Mouse (Mus musculus): ENCODE measurements around the gene Sinhcaf.
"Not testable (repeated sequence)": the region's sequence is repeated elsewhere in the genome, so short reads cannot be mapped to it uniquely, and the experiment has no call there.

Gene Sinhcaf

DNA sequence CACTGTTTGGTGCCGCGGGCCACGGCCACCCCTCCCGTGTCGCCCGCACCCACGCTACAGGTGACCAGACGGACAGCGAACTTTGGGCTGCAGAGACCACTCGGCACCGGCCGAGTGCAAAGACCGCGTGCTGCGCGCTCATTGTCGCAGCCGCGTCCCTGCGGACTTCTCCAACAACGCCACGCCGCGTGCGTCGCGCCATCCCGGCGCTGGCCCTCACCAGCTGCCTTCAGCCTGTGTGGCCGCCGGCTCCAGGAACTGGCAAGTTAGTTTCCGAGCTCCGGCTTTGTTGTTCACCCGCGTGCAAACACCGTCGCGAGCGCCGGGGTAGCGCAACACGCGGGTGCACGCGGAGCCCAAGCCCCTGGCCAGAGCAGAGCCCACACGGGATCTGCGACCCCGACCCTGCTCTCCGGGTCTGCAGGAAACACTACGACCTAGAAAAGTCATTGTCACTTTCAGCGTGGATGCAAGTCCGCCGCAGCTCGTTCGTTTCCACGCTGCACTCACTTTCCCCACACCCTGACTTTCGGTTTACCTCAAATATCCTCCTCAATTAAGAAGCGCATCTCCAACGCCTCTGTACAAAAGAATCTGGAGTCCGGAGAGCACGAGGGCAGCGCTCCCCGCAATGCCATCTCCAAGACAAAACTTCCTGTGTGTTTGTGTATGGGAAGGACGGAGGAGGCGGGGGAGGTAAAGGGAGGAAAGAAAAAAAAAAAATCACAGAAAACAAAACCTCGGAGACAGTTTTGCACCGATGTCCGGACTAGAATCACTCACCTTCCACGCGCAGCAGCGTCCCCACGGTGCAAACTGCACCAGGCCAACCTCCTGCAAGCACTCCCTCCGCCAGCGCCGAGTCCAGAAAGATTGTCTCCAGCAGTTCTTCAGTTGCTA lies 508 bp downstream of the Sinhcaf start:
- peak; percentile 65 for DNase-seq (ENCODE audit: low spot score)

DNA sequence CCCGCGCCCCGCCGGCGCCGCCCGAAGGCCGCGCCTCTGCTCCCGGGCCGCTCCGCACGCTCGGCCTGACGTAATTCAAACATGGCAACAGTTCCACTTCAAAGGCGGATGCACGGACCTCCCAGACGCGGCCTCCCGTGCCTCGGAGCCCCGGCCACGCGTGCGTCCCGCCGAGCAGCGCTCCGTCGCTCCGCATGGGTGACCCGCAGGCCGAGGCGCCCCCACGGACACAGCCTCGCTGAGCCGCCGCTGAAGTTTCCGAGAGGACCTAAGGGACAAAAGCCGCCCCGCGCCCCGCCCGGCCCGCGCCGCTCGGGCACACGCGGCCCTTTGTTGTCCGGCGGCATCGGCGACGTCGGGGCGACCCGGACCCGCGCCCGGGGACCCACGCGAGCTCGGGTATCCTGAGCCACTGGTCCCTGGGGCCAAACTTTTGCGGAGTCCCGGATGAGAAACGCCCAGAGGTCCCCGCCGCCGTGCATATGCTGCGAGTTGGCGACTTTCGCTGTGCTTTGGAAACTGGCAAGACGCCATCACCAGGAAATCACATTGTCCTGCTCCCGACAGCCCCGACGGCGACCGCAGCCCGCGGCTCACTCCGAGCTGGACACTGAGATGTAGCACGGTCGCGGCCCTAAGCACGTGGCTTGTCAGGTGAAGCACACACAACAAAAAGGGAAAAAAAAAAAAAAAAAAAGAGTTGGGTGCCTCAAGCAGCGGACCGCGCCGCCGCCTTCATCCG lies 1.3 kb downstream of the Sinhcaf start:
- peak; percentile 70 for DNase-seq (ENCODE audit: low spot score)

DNA sequence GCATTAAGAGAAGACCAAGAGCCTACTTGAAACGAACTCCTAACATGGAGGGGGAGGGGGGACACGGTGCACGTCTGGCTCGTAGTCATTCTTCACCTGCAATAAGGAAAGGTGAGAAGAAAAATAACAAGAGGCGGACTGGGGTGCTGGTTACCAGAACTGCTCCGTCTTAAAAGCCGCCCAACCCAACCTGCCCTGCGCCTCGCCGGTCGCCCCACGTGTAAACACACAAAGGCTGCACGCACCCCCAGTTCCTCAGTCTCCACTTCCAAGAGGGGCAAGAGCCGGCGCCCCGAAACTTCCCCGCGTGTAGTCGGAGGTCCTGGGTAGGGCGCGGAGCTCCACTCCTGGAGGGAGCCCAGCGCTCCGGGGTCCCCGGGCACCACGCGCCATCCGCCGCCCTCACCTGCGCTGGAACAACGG lies 1.9 kb downstream of the Sinhcaf start:
- no peak for DNase-seq (ENCODE audit: low spot score)

DNA sequence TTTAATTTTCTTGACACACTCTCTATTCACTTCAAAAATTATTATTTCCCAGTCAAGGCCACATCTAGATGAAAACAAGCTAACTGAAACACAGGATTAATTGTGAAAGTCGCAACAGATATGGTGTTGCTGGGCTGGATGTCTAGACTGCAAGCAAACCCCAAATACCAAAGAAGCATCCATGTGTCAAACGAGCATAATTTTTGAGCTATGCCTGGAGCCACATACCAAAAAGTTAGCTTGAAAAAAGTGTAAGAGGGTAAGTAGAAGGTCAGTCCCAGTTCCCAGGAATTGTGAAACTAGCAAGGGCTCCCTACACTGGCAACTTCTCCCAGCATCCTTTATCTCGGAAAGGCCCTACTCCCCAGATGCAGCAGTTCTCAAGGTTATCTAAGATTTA lies 2.6 kb downstream of the Sinhcaf start:
- DNase-seq (ENCODE audit: low spot score): no peak

DNA sequence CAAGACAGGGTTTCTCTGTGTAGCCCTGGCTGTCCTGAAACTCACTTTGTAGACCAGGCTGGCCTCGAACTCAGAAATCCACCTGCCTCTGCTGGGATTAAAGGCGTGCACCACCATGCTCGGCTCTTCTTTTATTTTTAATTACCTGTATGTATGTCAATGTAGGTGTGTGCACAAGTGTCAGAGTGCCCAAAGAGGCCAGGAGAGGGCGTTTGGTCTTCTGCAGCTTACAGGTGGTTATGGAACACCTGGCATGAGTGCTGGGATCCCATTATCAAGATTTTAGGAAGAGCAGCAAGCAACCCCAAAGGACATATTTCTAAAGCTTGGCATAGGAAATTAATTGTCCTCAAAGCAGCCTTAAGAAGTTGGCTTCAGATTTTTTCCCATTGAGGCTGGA lies 3.9 kb downstream of the Sinhcaf start:
- no peak for DNase-seq (ENCODE audit: low spot score)

DNA sequence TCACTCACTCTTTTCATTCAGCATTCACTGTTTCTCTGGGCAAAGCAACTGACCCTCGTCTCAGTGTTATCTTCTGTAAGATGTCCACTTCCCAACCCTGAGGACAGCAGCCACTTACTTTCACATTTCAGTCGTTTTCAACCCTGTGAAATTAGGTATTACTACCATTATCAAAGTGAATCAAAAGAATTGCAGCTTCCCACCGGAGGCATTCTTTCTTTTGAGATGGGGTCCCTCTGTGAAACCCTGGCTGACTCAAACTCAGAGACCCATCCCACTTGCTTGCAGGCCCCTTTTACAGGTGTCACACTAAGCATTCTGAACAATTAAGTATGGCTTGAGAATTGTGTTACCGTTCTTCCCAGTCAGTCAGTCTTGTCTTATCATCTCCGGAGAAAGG lies 4.4 kb downstream of the Sinhcaf start:
- DNase-seq (ENCODE audit: low spot score): no peak

DNA sequence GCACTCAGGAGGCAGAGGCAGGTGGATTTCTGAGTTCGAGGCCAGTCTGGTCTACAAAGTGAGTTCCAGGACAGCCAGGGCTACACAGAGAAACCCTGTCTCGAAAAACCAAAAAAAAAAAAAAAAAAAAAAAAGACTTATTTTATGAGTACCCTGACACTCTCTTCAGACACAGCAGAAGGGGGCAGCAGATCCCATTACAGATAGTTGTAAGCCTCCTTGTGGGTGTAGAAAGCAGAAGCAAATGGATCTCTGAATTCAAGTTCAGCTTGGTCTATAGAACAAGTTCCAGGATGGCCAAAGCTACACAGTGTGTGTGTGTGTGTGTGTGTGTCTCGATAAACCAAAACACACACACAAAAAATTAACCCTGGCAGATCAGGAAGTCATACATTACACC lies 5.9 kb downstream of the Sinhcaf start:
- not testable (repeated sequence) for DNase-seq (ENCODE audit: low spot score)

DNA sequence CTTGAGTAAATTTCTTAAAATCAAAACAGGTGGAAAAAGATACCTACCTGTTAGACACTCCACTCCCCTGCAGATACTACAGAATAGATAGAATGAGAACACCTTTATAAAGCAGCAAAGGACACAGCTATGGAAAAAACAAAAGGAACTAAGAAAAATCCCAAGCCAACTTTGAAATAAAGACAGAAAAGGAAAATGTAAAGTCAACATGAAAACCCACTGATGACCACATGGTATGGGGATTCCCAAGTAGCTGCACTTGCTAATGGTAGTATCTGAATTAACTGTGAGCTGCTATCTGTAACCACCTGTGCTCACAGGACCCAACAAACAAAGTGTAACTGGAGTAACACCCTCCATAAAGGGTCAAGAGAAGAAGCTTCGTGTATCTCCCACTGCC lies 8.6 kb downstream of the Sinhcaf start:
- DNase-seq (ENCODE audit: low spot score): no peak

DNA sequence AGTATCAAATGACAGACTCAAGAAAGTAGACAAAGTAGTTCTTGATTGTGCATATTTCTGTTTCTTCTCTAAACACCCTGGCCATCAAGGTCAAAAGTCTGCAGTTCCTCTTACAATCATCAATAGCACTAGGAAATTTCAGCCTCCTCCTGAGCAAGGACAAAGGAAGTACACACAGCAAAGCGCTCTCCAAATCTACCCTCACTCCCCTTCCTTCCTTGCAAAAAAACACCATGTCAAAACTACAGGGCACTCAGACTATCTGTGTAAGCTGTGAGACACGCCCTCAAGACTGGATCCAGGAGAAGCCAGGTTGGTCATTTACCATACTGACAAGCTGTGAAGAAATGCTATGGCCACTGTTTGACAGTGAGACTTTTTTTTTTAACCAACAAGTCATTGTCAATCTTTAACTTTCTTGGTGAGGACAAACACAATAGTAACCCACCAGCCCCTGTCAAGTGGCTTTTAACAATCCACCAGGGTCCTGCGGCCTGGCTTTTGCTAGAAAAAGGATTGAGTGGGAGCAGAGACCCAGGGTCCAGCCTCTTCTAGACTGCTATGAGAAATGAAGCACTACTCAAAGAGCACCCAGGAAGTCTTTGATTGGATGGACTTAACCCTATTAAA lies 11.2 kb downstream of the Sinhcaf start:
- no peak for DNase-seq (ENCODE audit: low spot score)

DNA sequence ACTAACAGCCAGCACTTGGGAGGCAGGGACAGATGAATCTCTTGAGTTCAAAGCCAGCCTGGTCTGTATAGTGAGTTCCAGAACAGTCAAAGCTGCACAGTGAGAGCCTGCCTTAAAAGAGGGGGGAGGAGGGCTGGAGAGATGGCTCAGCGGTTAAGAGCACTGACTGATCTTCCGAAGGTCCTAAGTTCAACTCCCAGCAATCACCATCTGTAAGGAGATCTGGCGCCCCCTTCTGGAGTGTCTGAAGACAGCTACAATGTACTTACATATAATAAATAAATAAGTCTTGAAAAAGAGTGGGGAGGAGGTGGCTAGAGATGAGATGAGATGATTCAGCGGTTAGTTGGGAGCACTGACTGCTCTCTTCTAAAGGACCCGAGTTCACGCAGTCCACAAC lies 15.0 kb downstream of the Sinhcaf start:
- peak; percentile 59 for DNase-seq (ENCODE audit: low spot score)

DNA sequence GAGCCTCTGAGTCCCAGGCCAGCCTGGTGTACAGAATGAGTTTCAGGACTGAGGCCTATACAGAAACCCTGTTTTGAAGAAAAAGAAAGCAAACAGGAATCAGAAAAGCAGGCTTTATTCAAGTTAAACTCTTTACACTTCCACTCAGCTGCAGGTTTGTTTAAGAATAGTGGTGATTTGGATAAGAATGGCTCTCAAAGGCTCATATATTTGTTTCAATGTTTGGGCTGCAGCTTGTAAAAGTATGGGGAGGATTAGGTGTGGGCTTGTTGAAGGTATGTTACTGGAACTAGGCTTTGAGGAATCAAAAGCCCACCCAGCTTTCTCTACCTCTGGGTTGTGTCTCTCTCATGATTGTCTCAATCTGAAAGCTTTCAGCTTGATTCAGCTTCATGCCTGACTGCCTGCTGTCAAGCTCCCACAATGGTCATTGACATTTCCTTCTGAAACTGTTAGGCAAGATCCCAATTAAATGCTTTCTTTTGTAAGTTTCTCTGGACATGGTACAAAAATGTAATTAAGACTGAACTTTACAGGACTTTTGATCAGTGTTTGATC lies 27.3 kb downstream of the Sinhcaf start:
- no peak for DNase-seq (ENCODE audit: low spot score)

DNA sequence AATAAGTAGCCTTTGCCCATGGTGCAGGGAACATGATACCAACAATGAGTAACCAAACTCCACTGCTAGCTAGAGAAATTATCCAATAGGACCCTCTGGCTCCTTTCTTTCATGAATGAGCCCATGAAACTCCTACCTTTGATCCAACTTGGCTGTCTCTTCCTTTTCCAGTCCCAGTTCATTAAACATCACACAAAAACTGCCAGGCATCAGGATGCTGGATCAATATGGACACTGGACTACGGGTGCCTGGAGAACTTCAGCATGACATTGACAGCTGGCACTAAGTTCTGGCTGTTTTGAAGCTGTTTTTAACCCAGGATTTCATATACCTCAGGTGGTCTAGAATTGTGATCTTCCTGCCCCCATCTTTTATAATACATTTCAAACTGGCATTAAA lies 28.6 kb downstream of the Sinhcaf start:
- DNase-seq (ENCODE audit: low spot score): no peak

DNA sequence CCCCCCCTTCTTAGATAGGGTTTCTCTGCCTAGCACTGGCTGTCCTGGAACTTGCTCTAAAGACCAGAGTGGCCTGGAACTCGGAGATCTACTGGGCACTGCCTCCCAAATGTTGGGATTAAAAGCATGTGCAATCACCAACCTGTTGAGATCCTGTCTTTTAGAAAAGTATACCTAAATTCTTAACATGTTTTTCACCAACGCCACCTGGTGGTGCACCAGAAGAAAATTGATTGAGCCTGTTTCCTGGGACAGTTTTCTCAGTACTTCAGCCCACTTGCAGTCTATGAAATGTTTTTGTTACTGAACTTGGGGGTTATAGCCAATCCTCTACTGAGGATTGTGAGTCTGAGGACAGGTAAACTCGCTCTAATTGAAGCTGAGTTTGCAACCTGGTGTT lies 29.4 kb downstream of the Sinhcaf start:
- DNase-seq (ENCODE audit: low spot score): peak; percentile 66

DNA sequence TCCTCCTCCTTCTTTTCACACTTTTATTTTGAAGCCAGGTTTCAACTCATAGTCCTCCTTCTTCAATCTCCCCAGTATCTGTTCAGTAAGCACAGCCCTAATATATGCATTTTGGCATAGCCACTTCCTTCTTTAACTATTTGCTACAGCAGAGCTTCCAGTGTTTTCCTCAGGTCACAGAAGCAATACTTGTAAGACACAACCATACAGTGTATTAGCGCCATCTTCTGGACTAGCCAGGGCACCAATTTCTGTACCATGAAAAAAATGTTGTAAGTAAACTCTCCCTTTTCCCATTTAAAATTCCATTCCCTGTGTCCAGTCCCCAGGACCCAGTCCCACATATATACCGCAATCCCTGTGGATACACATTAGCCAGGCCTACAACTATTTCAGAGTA lies 32.3 kb downstream of the Sinhcaf start:
- DNase-seq (ENCODE audit: low spot score): peak; percentile 86

DNA sequence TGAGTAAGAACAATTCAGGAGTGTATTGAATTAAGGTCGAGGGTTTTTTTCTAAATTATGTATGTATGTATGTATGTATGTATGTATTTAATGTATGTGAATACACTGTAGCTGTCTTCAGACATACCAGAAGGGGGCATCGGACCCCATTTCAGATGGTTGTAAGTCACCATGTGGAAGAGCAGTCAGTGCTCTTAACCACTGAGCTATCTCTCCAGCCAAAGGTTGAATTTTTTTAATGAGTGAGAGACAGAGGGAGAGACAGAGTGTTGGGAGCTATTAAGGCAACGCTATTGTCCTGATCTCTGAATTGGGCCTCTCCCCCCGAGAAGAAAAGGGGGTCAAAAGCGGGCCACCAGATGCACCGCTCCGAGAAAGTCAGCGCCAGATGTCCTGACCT lies 34.4 kb downstream of the Sinhcaf start:
- DNase-seq (ENCODE audit: low spot score): not testable (repeated sequence)

DNA sequence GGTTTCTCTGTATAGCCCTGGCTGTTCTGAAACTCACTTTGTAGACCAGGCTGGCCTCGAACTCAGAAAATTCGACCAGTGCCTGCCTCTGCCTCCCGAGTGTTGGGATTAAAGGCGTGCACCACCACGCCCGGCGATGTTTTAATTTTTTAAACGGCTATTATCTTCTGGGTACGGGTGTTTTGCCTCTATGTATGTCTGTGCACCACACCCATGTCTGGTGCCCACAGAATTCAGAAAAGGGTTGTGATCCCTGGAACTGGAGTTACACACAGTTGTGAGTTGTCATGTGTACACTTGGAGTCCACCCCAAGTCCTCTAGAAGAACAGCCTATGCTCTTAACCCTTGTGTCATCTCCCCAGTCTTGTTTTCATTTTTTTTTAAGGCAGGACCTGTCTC lies 39.3 kb downstream of the Sinhcaf start:
- no peak for DNase-seq (ENCODE audit: low spot score)

DNA sequence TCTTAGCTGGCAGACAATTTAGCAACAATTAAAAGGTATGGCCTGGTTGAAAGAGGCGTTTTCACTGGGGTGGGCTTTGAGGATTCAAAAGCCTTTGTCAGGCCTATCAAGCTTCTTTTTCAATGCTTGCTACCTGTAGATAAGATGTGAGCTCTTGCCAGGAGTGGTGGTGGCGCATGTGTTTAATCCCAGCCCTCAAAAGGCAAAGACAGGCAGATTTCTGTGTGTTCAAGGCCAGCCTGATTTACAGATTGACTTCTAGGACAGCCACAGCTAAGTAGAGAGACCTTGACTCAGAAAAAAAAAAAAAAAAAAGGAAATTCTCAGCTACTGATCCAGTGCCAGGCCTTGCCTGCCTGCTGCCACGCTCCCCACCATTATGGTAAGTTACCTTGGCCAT lies 43.5 kb downstream of the Sinhcaf start:
- no peak for DNase-seq (ENCODE audit: low spot score)

DNA sequence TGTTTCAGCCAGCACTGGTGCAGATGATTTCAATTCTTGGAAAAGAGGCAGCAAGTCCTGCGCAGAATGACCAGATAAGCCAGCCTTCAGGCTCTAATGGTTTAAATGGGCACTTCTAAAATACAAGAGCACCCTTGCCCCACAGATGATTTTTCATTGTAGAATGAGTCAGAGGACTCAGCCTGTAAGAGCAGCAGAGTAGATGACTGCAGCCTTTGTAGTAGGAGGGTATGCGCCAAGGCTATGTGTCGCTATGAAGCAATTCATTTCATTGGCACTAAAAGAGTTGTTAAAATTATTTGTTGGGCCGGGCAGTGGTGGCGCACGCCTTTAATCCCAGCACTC lies 49.8 kb downstream of the Sinhcaf start:
- no peak for DNase-seq (ENCODE audit: low spot score)

DNA sequence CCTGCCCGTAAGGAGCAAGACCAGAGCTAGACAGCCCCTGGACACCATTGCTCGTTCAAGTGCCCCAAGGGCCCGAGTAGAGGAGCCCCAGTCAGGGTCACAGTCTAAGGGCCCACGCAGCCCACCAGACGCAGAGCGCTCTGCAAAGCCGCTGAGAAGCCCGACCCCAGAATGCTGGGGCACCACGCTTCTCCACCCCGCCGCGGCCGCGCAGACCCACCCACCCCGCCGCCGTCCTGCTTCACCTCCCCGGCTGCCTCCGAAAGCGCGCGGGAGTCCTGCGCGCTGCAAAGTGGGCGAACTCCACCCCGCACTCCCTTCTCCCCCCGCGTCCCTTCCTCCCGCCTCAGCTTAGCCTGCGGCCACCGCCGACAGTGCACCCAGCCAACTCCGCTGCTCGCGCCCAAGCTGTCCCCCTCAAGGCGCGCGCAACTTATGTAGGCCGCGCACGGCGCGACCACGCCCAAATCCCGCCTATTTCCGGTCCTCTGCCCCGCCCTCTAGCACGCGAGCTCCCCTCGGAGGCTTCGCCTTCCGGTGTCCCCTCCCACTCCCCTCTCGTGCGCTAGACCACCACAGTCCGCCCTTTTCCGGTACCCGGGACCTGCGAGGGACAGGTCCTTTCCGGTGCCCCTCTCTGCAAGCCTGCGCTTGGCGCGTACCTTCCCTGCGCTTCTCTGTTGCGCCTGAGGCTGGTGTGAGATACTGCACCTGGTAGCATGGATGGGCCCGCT lies 50.3 kb downstream of the Sinhcaf start, which contains the start of gene Caprin2:
Gene Caprin2, minus strand, starts transcription at position 465 of the 734 bp plus-strand sequence.
- DNase-seq (ENCODE audit: low spot score): peak; percentile 97

DNA sequence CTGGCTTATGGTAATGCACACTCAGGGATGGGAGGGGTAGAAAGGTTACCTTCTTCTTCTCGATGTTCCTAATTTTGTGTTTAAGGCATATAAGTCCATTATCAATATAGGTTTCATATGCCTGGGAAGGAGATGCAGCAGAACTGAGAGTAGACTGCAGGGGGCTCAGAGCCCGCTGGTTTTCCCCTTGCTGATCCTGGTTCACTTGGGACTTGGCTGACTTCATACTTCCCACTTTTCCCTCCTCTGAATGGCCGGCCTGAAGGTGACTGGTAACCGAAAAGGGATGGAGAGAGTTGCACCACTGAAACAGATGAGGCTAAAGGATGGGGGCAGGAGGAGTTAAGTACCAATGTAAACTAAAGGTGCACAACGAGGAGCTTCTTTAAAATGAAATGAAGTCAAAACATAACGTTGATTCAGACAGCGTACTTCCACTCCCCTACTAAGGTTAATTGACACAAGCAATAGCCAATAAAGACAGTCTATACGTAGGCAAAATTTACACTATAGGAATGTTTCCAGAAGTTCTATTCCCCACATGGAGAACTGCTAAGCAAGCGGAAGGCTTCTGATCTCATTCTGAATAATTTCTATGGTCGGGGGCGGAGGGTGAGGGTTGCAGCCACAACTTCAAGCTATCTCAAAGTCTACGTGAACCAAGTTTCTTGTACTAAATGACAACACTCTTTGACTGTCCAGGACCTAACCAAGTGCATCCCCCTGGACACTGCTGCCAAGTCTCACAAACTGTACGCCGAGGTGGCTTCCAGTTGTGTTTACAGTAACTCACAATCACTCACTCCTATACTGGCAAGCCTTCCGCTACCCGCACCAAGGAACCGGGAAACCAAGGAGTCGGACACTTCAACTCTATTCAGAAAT lies 51.1 kb downstream of the Sinhcaf start:
- DNase-seq (ENCODE audit: low spot score): peak; percentile 44

DNA sequence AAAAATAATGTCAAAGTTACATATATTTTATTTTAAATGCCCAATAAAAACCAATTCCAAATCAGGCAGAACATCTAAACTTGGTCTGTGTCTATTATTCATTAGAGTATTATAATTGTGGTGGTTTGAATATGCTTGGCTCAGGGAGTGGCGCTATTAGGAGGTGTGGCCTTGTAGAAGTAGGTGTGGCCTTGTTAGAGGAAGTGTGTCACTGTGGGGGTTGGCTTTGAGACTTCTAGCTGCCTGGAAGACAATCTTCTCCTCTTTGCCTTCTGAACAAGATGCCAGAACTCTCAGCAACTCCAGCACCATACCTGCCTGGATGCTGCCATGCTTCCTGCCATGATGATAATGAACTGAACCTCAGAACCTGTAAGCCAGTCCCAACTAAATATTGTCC lies 72.4 kb downstream of the Sinhcaf start:
- DNase-seq (ENCODE audit: low spot score): no peak
